Mouse (Mus musculus) embryonic facial prominence, embryonic 14.5 days (tissue): ENCODE measurements around the gene Nr2c1. TPM values are rescaled to one million over a fixed set of nuclear protein-coding genes. Genes with fewer than 3 reads are reported as not detected.

Experiments used
- ATAC-seq: fragments of 200-750 bp; cut with Nextera tagmentation; 2 replicates; pipeline ENCODE4 v1.8.0; 2017; ENCODE audit warnings: low read depth, moderate number of reproducible peaks, moderate TSS enrichment
- DNase-seq: peaks from one replicate; pipeline ENCODE4 v3.0.0-alpha.2; 2015; ENCODE audit warnings: low spot score
- H3K27ac ChIP-seq: fragments of 300-500 bp; sonication (generic); replicated peaks from 2 replicates; pipeline ENCODE4 v1.5.1; 2014; ENCODE audit warnings: low read depth, mild to moderate bottlenecking, low read length, moderate library complexity
- H3K27me3 ChIP-seq: fragments of 300-500 bp; sonication (generic); replicated peaks from 2 replicates; pipeline ENCODE4 v1.6.1; 2014; ENCODE audit warnings: low read length; ENCODE audit not compliant: control insufficient read depth, insufficient read depth
- H3K36me3 ChIP-seq: fragments of 300-500 bp; sonication (generic); 2 replicates; pipeline ENCODE4 v1.6.1; 2014; ENCODE audit warnings: low read length, mixed read lengths; ENCODE audit not compliant: control insufficient read depth, insufficient read depth
- H3K4me1 ChIP-seq: fragments of 300-500 bp; sonication (generic); 2 replicates; pipeline ENCODE4 v1.6.1; 2014; ENCODE audit warnings: antibody characterized with exemption, low read length; ENCODE audit not compliant: control insufficient read depth, insufficient read depth
- H3K4me2 ChIP-seq: fragments of 300-500 bp; sonication (generic); 2 replicates; pipeline ENCODE4 v1.6.1; 2014; ENCODE audit warnings: low read depth, mild to moderate bottlenecking, low read length, moderate library complexity, mixed read lengths
- H3K4me3 ChIP-seq: fragments of 300-500 bp; sonication (generic); 2 replicates; pipeline ENCODE4 v1.5.1; 2014; ENCODE audit warnings: low read depth, mild to moderate bottlenecking, low read length
- H3K9ac ChIP-seq: fragments of 300-500 bp; sonication (generic); 2 replicates; pipeline ENCODE4 v1.6.1; 2014; ENCODE audit warnings: low read depth, mild to moderate bottlenecking, low read length, moderate library complexity, mixed read lengths
- H3K9me3 ChIP-seq: fragments of 300-500 bp; sonication (generic); 2 replicates; pipeline ENCODE4 v1.6.1; 2016; ENCODE audit warnings: low read length; ENCODE audit not compliant: control insufficient read depth
- WGBS: fragments of 180-500 bp; shearing (Covaris S2); extraction: QIAGEN DNeasy Blood & Tissue Kit; methylation state at CpG from one replicate; pipeline ENCODE4 v1.1.7; 2014; 5-methylcytosine and 5-hydroxymethylcytosine counted together
- polyA plus RNA-seq: library from polyadenylated mRNA; unstranded; fragments of >200 nt; fragmentation: Nextera tagmentation; extraction: Ambion mirVana; gene quantifications from 2 replicates; pipeline ENCODE4 v1.2.1, GENCODE M21; 2014

The Nr2c1 gene
- polyA plus RNA-seq, 1 experiment from 2014 or later, result 8.6 TPM

DNA sequence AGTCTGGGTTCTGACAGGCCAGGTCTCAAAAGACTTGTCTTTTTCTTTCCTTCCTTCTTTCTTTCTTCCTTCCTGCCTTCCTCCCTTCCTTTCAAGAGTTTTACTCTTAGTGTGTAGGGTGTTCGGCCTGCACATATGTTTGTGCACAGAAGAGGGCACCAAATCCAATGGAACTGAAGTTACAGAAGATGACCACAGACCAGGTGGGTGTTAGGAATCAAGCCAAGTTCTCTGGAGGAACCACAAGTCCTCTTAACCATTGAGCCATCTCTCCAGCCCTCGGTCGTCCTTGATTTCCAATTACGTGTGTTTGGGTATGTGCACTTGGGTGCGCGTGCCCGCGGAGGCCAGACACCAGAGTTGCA, 450 bp upstream of the Nr2c1 start:
- Histone ChIP-seq H3K4me2 (peak overlapping the region; percentile 73), H3K36me3 (no peaks in the 10 kb centered on the region), H3K4me1 (peaks cover 15% of the 10 kb centered on the region), H3K4me3 (peak overlapping the region; percentile 93), H3K9ac (peak overlapping the region; percentile 94), H3K9me3 (no peaks in the 10 kb centered on the region), H3K27me3 (no peaks in the 10 kb centered on the region), H3K27ac (peak overlapping the region; percentile 89)
- peak; percentile 70 for DNase-seq
- WGBS, result 13% methylated on average over 8 of the region's 8 CpGs
- ATAC-seq, result peak; percentile 5; the same call in 1 of the 2 replicates

DNA sequence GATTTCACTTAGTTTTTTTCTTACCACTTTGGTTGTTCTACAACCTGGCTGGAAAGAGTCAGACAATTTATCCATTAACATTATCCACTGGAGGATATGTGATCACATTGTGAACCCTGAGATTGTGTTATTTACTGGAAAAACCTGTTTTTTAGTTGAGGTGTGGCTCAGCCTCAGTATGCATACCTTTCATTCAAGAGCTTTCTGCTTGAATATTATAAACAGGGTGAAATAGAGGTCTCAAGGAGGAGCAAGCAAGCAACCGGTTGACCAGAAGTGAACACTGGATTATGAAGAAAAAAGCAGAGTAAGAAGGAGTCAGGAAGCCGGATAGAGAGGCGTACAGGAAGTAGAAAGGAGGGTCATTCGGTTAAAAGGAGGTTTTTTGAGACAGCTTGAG, 3.7 kb downstream of the Nr2c1 start:
- H3K27ac ChIP-seq, result peak overlapping the region; percentile 61; the same call in 1 of the 2 replicates
- peak; percentile 63 for DNase-seq

DNA sequence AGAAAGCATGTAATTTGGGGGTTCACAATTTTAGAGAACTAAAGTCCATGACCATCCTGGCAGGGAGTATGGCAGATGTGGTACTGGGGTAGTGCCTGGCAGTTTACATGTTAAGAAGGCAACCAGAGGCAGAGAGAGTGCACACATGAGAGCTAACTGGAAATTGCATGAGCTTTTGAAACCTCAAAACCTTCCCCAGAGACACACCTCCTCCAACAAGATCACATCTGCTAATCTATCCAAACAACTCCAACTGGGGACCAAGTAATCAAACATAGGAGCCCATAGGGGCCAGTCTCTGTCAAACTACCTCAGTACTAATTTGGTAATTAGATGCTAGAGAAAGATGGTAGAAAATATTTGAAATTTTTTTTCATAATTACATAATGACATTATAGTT, 6.0 kb downstream of the Nr2c1 start:
- Histone ChIP-seq H3K36me3 (peaks cover 22% of the 10 kb centered on the region), H3K27me3 (no peaks in the 10 kb centered on the region), H3K9ac (no peak overlapping the region), H3K4me1 (peaks cover 12% of the 10 kb centered on the region), H3K4me3 (no peak overlapping the region), H3K27ac (no peak overlapping the region), H3K4me2 (no peak overlapping the region), H3K9me3 (no peaks in the 10 kb centered on the region)
- ATAC-seq, result peak; percentile 9; the same call in 1 of the 2 replicates
- peak; percentile 52 for DNase-seq

More for the DNA sequence above, 3.7 kb downstream of the Nr2c1 start:
- H3K4me1 ChIP-seq, result peaks cover 15% of the 10 kb centered on the region
- H3K4me2 ChIP-seq, result no peak overlapping the region
- 45% methylated on average over 4 of the region's 4 CpGs for WGBS
- no peak overlapping the region for H3K4me3 ChIP-seq
- no peaks in the 10 kb centered on the region for H3K27me3 ChIP-seq
- ATAC-seq, result peak; percentile 39; the same call in 1 of the 2 replicates
- H3K36me3 ChIP-seq, result 0 out of 2 replicates have a peak, but pooled peaks cover 3% of the 10 kb centered on the region
- no peaks in the 10 kb centered on the region for H3K9me3 ChIP-seq
- no peak overlapping the region for H3K9ac ChIP-seq

DNA sequence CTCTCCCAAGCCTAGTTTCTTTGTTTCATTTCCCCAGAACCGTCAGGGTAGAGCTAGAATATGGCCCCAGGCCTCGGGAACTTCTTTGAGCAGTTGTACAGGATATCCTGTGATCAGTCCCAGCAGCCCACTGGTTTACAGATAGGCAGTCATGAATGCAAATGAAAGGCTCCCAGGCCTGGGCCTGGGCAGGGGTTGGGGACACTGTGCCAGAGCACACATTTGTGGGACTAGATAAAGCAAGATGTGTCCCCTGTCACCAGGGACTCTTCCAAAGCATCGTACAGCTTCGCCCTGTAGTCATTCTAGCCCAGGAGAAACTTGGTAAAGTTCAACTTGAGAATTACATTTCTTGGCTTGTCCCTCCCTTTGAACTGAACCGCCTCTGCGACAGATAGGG, 11.1 kb downstream of the Nr2c1 start:
- Histone ChIP-seq H3K4me2 (no peak overlapping the region), H3K27me3 (no peaks in the 10 kb centered on the region), H3K9ac (no peak overlapping the region), H3K27ac (no peak overlapping the region), H3K9me3 (no peaks in the 10 kb centered on the region), H3K4me3 (no peak overlapping the region), H3K36me3 (peaks cover 52% of the 10 kb centered on the region), H3K4me1 (no peaks in the 10 kb centered on the region)
- ATAC-seq (no peak), DNase-seq (no peak)
- 83% methylated on average over 6 of the region's 6 CpGs for WGBS

DNA sequence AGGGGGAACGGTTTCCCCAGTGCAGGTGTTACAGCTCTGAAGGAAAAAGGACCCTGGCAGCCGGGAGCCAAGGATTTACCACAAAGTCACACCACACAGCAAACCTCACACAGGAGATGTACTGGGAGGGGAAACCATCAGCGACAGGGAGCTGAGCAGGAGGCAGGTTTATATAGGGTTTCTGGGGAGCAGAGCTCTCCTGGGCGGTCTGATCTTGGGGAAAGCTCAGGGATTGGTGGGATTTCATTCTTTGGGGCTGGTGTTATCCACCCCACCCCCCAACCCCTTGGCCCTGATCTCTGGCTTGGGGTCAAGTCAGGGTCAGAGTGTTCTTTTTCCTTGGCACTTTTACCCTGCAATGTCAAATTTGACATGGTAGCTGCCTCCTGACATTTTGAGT, 11.6 kb downstream of the Nr2c1 start:
- no peak overlapping the region for H3K9ac ChIP-seq
- no peaks in the 10 kb centered on the region for H3K9me3 ChIP-seq
- 92% methylated on average over 4 of the region's 4 CpGs for WGBS
- no peak overlapping the region for H3K4me2 ChIP-seq
- H3K27me3 ChIP-seq, result no peaks in the 10 kb centered on the region
- no peaks in the 10 kb centered on the region for H3K4me1 ChIP-seq
- DNase-seq (no peak), ATAC-seq (no peak)
- no peak overlapping the region for H3K27ac ChIP-seq
- H3K36me3 ChIP-seq, result peaks cover 56% of the 10 kb centered on the region
- H3K4me3 ChIP-seq, result no peak overlapping the region

DNA sequence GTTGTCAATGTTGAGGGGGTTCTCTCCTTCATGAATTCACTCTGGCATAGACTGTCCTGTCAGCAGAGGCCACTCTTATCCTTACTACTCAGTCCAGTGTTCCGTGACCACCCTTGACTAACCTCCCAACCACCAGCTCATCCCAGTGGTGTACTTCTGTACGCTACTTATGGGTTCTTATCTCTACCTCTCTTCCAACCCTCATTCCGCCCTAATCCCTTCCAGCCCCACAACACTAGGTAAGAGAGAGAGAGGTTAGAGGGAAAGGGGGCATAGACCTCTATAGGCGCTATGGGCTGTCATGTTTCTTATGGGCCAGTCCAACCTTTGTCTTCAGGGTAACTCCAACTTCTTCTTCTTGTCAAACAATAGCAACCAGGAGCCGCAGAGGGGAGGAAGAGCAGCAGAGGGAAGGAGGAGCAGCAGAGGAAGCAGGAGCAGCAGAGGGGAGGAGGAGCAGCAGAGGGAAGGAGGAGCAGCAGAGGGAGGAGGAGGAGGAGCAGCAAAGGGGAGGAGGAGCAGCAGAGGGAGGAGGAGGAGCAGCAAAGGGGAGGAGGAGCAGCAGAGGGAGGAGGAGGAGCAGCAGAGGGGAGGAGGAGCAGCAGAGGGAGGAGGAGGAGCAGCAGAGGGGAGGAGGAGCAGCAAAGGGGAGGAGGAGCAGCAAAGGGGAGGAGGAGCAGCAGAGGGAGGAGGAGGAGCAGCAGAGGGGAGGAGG, 13.4 kb downstream of the Nr2c1 start:
- no peaks in the 10 kb centered on the region for H3K4me1 ChIP-seq
- 87% methylated on average over 5 of the region's 5 CpGs for WGBS
- no peak overlapping the region for H3K4me2 ChIP-seq
- DNase-seq (no peak), ATAC-seq (no peak)
- H3K9ac ChIP-seq, result no peak overlapping the region
- H3K27ac ChIP-seq, result no peak overlapping the region
- no peak overlapping the region for H3K4me3 ChIP-seq
- peaks cover 67% of the 10 kb centered on the region for H3K36me3 ChIP-seq
- no peaks in the 10 kb centered on the region for H3K27me3 ChIP-seq
- H3K9me3 ChIP-seq, result no peaks in the 10 kb centered on the region

DNA sequence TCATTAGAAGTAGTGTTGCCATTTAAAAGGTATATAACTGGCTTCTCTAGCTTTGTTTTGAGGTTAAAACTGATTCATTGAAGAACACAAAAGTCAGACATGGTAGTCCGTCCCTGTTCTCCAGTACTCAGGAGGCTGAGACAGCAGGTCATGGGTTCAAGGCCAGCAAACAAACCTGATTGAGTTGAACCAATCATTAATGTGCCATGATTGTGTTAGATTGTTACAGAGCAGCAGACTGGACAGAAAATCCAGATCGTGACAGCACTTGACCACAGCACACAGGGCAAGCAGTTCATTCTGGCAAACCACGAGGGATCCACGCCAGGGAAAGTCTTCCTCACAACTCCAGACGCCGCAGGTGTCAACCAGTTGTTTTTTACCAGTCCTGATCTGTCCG, 14.2 kb downstream of the Nr2c1 start:
- H3K36me3 ChIP-seq, result peaks cover 71% of the 10 kb centered on the region
- no peak for DNase-seq
- no peak overlapping the region for H3K27ac ChIP-seq
- no peak overlapping the region for H3K9ac ChIP-seq
- no peak overlapping the region for H3K4me2 ChIP-seq
- no peak overlapping the region for H3K4me3 ChIP-seq
- no peaks in the 10 kb centered on the region for H3K4me1 ChIP-seq
- ATAC-seq, result no peak
- 96% methylated on average over 7 of the region's 7 CpGs for WGBS
- H3K9me3 ChIP-seq, result no peaks in the 10 kb centered on the region
- no peaks in the 10 kb centered on the region for H3K27me3 ChIP-seq

DNA sequence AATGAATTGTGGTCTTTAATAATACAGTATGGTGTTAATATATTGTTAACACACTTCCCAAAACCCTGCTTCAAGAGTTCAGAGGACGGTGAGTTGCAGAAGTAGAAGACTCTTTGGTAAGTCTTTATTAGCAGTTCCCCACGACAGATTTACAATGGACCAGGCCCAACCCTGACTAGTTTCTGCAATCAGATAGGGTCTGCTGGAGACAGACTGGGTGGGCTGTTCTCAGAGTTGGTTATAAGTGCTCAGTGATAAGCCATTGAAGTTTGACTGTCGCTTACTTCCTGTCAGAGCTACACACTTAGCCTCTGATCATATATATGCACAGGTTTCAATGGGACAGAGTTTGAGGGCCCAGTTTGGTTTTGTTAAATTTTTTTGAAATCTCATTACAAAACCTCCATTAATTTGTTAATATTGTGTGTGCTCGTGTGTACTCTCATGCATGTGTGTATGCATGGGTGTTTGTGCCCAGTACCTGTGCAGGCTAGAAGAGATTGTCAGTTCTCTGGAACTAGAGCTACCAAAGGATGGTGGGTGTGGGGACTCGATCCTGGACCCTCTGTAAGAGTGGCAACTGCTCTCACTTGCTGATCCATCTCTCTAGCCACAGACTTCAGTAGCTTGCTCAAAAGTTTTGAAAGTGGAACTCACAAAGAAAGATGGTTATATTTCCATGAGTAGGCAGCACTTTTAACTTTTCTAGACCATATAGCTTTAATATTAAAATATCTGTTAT, 16.5 kb downstream of the Nr2c1 start:
- ATAC-seq (no peak), DNase-seq (no peak)
- H3K36me3 ChIP-seq, result peaks cover 73% of the 10 kb centered on the region
- no peak overlapping the region for H3K9ac ChIP-seq
- no peaks in the 10 kb centered on the region for H3K27me3 ChIP-seq
- H3K4me2 ChIP-seq, result no peak overlapping the region
- WGBS, result 84% methylated on average over 5 of the region's 5 CpGs
- H3K4me1 ChIP-seq, result no peaks in the 10 kb centered on the region
- no peak overlapping the region for H3K27ac ChIP-seq
- H3K4me3 ChIP-seq, result no peak overlapping the region
- no peaks in the 10 kb centered on the region for H3K9me3 ChIP-seq
